Mouse (Mus musculus) stomach, embryonic 16.5 days (tissue): ENCODE measurements around the gene Zc3h7a. TPM values are rescaled to one million over a fixed set of nuclear protein-coding genes. Genes with fewer than 3 reads are reported as not detected.

Experiments
- ATAC-seq: fragments of 200-750 bp; cut with Nextera tagmentation; 2 replicates; pipeline ENCODE4 v1.8.0; 2017; ENCODE audit warnings: moderate number of reproducible peaks, moderate TSS enrichment; ENCODE audit not compliant: insufficient read depth, low FRiP score
- H3K27ac ChIP-seq: fragments of 300-500 bp; sonication (generic); 2 replicates; pipeline ENCODE4 v1.5.1; 2014; ENCODE audit warnings: low read length
- H3K27me3 ChIP-seq: fragments of 300-500 bp; sonication (generic); 2 replicates; pipeline ENCODE4 v1.6.1; 2014; ENCODE audit warnings: low read length, control low read depth, mixed read lengths; ENCODE audit not compliant: control insufficient read depth, insufficient read depth
- H3K36me3 ChIP-seq: fragments of 300-500 bp; sonication (generic); 2 replicates; pipeline ENCODE4 v1.6.1; 2014; ENCODE audit warnings: low read length; ENCODE audit not compliant: control insufficient read depth, insufficient read depth
- H3K4me1 ChIP-seq: fragments of 300-500 bp; sonication (generic); 2 replicates; pipeline ENCODE4 v1.6.1; 2014; ENCODE audit warnings: low read length, control low read depth, mixed read lengths; ENCODE audit not compliant: control insufficient read depth, insufficient read depth
- H3K4me2 ChIP-seq: fragments of 300-500 bp; sonication (generic); 2 replicates; pipeline ENCODE4 v1.6.1; 2014; ENCODE audit warnings: low read depth, low read length, mixed read lengths
- H3K4me3 ChIP-seq: fragments of 300-500 bp; sonication (generic); replicated peaks from 2 replicates; pipeline ENCODE4 v1.5.1; 2014; ENCODE audit warnings: mild to moderate bottlenecking, low read length
- H3K9ac ChIP-seq: fragments of 300-500 bp; sonication (generic); 2 replicates; pipeline ENCODE4 v1.6.1; 2014; ENCODE audit warnings: low read length
- H3K9me3 ChIP-seq: fragments of 300-500 bp; sonication (generic); replicated peaks from 2 replicates; pipeline ENCODE4 v1.6.1; 2016; ENCODE audit warnings: low read length, control low read depth; ENCODE audit not compliant: control insufficient read depth
- WGBS: fragments of 180-500 bp; shearing (Covaris S2); extraction: QIAGEN DNeasy Blood & Tissue Kit; methylation state at CpG from one replicate; pipeline ENCODE4 v1.1.7; 2014; 5-methylcytosine and 5-hydroxymethylcytosine counted together
- polyA plus RNA-seq: library from polyadenylated mRNA; unstranded; fragments of >200 nt; fragmentation: Nextera tagmentation; extraction: Ambion mirVana; gene quantifications from 2 replicates; pipeline ENCODE4 v1.2.1, GENCODE M21; 2015

Zc3h7a gene
- polyA plus RNA-seq, 1 experiment from 2014 or later, result 111 TPM

DNA sequence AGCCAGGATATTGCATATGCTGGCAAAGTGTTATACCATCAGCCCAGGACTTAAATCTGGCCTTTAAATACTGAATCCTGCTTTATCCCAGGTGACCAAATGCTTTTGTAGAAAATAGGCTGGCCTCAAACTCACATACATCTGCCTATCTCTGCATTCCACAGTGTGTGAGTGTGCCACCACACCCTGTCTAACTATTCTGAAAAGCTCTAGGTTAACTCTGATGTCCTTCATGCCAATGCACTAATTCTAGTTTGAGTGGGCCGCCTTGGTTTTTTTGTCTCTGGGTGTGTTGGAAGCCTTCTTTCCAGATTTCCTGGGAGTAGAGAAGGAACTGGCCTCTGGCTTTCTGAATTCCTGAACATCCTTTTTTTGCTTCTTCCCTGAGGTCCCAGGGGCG lies 17.0 kb upstream of the Zc3h7a start:
- Histone ChIP-seq H3K4me1 (no peaks in the 10 kb centered on the region), H3K4me2 (no peak overlapping the region), H3K27ac (no peak overlapping the region), H3K27me3 (no peaks in the 10 kb centered on the region), H3K36me3 (peaks cover 27% of the 10 kb centered on the region), H3K9ac (no peak overlapping the region), H3K4me3 (no peak overlapping the region), H3K9me3 (no peaks in the 10 kb centered on the region)
- WGBS, result 94% methylated on average over 2 of the region's 2 CpGs
- ATAC-seq, result no peak

DNA sequence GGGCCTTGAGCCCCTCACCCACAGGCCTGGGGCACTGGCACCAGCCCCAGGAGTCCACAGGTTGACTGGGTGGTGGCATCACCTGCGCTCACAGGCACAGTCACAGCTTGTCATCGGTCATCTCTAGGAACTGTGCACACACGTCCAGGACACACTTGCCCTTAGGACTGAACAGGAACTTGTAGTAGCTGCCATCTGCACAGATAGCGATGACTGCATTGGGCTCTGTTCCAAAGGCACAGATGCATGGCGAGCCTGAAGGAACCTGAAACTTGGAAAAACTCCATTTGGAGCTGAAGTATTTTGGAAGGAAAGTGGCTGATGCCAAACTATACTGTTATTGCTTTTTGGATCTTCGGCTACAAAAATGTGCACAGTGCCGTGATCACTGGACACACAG lies 14.0 kb upstream of the Zc3h7a start:
- no peaks in the 10 kb centered on the region for H3K9me3 ChIP-seq
- no peak overlapping the region for H3K4me2 ChIP-seq
- 83% methylated on average over 7 of the region's 7 CpGs for WGBS
- no peak overlapping the region for H3K4me3 ChIP-seq
- H3K36me3 ChIP-seq, result peaks cover 14% of the 10 kb centered on the region
- H3K9ac ChIP-seq, result no peak overlapping the region
- no peak overlapping the region for H3K27ac ChIP-seq
- no peaks in the 10 kb centered on the region for H3K4me1 ChIP-seq
- ATAC-seq, result no peak
- no peaks in the 10 kb centered on the region for H3K27me3 ChIP-seq

DNA sequence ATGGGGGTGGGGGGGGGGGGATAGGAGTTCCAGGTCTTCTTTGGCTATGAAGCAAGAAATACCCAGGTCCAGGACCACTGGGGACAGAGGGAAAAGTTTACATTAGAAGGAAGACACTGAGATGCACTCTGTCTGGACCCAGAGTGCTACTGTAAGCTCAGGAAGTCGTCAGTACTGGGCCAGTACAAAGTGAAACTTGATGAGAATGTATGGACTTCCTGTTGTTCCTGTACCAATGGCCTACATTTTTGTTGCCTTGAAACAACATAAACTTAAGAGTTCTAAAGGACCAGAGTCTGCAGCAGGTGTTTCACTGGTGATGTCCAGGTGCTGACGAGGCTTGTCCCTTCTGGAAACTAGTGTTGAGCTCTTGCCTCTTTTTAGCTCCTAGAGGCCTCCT lies 1.2 kb upstream of the Zc3h7a start:
- H3K36me3 ChIP-seq, result no peaks in the 10 kb centered on the region
- no peaks in the 10 kb centered on the region for H3K27me3 ChIP-seq
- H3K9ac ChIP-seq, result no peak overlapping the region
- no peak overlapping the region for H3K4me3 ChIP-seq
- no peak overlapping the region for H3K4me2 ChIP-seq
- ATAC-seq, result no peak
- H3K9me3 ChIP-seq, result peaks cover 3% of the 10 kb centered on the region; the same call in 1 of the 2 replicates
- peaks cover 20% of the 10 kb centered on the region for H3K4me1 ChIP-seq
- 61% methylated on average over 2 of the region's 2 CpGs for WGBS
- H3K27ac ChIP-seq, result no peak overlapping the region

DNA sequence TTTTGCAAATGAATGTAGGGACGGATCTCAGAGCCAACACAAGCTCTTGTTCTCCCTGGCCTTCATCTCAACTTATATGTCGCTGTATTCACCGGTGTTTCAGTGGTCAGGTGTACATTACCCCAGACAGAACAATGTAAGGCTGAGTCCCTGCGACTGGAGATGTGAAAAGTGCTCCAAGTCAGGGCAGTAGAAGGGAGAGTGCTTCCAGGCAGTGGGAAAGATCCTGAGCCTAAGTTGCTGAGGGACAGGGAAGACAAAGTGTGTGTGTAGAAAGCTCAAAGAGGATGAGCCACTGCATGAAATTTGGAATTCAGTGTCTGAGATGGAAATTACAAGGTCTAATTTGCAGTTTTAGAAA lies 671 bp upstream of the Zc3h7a start:
- no peaks in the 10 kb centered on the region for H3K27me3 ChIP-seq
- peak overlapping the region; percentile 96 for H3K4me3 ChIP-seq
- peaks cover 20% of the 10 kb centered on the region for H3K4me1 ChIP-seq
- H3K9me3 ChIP-seq, result peaks cover 3% of the 10 kb centered on the region; the same call in 1 of the 2 replicates
- H3K27ac ChIP-seq, result peak overlapping the region; percentile 94
- peak overlapping the region; percentile 86 for H3K4me2 ChIP-seq
- no peaks in the 10 kb centered on the region for H3K36me3 ChIP-seq
- WGBS, result 1% methylated on average over 4 of the region's 4 CpGs
- peak overlapping the region; percentile 96 for H3K9ac ChIP-seq
- no peak for ATAC-seq

DNA sequence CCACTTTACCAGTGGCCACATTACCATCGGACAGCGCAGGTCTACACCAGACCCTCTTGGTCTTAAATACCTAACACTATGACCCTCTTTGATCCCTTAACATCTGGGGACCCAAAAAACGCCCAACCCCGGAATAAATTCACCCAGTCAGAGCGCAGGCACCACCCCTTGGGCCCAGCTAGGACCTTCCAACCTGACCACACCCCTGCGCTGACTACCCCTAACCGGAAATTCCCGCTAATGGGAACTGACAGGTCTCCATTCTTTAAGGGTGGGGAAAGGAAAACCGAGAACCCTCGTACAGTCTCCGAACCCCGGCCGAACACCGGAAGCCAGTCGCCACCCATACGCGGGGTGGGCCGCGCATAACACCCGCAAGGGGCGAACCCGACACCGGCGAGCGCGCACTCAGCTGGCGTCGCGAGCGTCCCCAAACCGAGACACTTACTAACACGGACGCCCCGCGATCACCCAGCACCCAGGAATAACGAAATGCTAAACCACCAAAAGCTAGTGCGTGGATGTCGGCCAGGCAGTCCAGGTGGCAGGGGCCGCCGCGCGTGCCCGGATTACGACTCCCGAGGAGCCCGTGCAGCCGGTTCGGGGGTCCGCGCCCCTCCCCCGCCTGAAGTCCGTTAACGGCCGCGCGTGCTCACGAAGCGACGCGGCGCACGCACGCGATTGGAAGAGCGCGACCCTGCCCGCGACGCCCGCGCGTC lies 545 bp downstream of the Zc3h7a start:
- Histone ChIP-seq H3K27ac (peak overlapping the region; percentile 94), H3K36me3 (no peaks in the 10 kb centered on the region), H3K4me1 (peaks cover 20% of the 10 kb centered on the region), H3K9me3 (peaks cover 3% of the 10 kb centered on the region; the same call in 1 of the 2 replicates), H3K27me3 (no peaks in the 10 kb centered on the region), H3K4me2 (peak overlapping the region; percentile 86), H3K9ac (peak overlapping the region; percentile 96), H3K4me3 (peak overlapping the region; percentile 96)
- peak; percentile 76 for ATAC-seq
- under 1% methylated on average over 72 of the region's 72 CpGs for WGBS

DNA sequence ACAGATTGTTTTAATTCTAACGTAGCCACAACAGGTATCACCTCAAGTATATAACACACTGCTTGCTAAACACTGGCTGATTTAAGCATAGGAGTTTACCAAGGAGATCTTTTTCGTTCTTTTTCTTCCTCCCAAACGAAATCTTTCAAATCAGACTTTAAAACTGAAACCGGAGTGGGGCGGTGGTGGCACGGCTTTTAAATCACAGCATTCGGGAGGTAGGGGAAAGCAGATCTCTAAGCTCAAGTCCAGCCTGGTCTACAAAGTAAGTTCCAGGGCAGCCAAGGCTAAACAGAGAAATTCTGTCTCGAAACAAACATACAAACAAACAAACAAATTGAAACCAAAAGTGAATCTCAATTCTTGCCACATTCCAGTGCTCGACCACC lies 1.1 kb downstream of the Zc3h7a start:
- 7% methylated on average over 9 of the region's 9 CpGs for WGBS
- no peak for ATAC-seq
- no peaks in the 10 kb centered on the region for H3K27me3 ChIP-seq

DNA sequence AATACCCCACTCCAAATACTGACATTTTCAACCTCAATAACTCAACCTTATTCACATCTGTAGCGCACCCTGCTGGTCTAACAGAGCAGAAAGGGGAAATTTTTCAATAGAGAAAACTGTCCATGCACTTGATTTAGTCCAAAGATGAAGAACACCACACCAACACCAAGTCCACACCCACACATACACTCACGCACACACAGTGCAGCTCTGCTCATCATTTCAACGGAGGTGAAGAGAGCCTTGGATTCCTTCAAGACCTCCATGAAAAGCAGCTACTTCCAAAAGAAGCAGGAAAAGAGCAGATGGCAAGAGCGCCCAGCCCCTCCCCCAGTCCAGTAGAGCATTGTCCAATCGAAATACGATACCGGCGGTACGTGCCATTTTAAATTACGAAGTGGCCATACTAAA lies 1.5 kb downstream of the Zc3h7a start:
- H3K4me2 ChIP-seq, result peak overlapping the region; percentile 86
- peaks cover 20% of the 10 kb centered on the region for H3K4me1 ChIP-seq
- H3K36me3 ChIP-seq, result no peaks in the 10 kb centered on the region
- H3K27me3 ChIP-seq, result no peaks in the 10 kb centered on the region
- 10% methylated on average over 10 of the region's 10 CpGs for WGBS
- peaks cover 3% of the 10 kb centered on the region; the same call in 1 of the 2 replicates for H3K9me3 ChIP-seq
- H3K27ac ChIP-seq, result peak overlapping the region; percentile 94
- no peak for ATAC-seq
- H3K4me3 ChIP-seq, result peak overlapping the region; percentile 96
- peak overlapping the region; percentile 96 for H3K9ac ChIP-seq

More for the DNA sequence above, 1.1 kb downstream of the Zc3h7a start:
- Histone ChIP-seq H3K4me3 (peak overlapping the region; percentile 96), H3K9ac (peak overlapping the region; percentile 96), H3K4me2 (peak overlapping the region; percentile 86), H3K4me1 (peaks cover 20% of the 10 kb centered on the region), H3K27ac (peak overlapping the region; percentile 94), H3K9me3 (peaks cover 3% of the 10 kb centered on the region; the same call in 1 of the 2 replicates), H3K36me3 (no peaks in the 10 kb centered on the region)

DNA sequence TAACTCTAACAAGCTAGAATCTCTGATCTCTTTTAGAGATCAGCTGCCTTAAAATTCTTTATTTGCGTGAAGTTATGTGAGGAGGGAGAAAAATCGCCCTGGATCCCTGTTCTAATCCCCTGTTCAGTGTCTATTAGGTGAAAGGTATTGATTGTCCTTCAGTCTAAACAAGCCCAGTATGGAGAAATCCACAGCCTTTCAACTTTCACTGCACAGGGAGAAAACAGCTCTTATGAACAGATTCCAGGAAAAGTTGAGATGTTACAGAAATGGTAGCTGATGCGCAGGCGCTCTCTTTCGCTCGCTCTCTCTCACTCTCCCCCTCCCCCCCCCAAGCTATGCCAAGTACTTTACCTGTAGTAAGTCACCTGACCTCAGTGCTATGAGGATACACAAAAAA lies 4.5 kb downstream of the Zc3h7a start:
- Histone ChIP-seq H3K27ac (no peak overlapping the region), H3K36me3 (no peaks in the 10 kb centered on the region), H3K9me3 (no peaks in the 10 kb centered on the region), H3K4me1 (peaks cover 16% of the 10 kb centered on the region), H3K9ac (no peak overlapping the region), H3K4me3 (no peak overlapping the region), H3K27me3 (no peaks in the 10 kb centered on the region), H3K4me2 (no peak overlapping the region)
- 83% methylated on average over 6 of the region's 6 CpGs for WGBS
- no peak for ATAC-seq

DNA sequence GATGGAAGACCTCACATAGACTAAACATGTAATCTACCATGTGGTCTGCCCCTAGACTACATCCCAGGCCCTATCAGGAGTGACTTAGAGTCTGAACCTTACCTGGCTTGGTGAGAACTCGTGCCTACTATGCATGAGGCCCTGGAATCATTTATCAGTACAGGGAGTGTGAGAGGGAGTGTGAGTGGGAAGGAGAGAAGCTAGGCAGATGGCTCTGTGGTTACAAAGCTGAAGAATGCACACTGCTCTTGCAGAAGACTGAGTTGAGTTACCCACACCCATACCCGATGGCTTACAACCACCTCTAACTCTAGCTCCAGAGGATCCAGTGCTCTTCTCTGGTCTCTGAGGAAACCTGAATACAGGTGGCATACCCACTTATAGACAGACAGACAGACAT lies 9.8 kb downstream of the Zc3h7a start:
- Histone ChIP-seq H3K36me3 (peaks cover 8% of the 10 kb centered on the region; the same call in 1 of the 2 replicates), H3K9me3 (no peaks in the 10 kb centered on the region), H3K27me3 (no peaks in the 10 kb centered on the region), H3K9ac (no peak overlapping the region), H3K27ac (no peak overlapping the region), H3K4me2 (no peak overlapping the region), H3K4me1 (no peaks in the 10 kb centered on the region), H3K4me3 (no peak overlapping the region)
- 91% methylated on average over 2 of the region's 2 CpGs for WGBS
- ATAC-seq, result no peak
